Mouse (Mus musculus): ENCODE results near the gene Txn1. TPM values are rescaled to one million over a fixed set of nuclear protein-coding genes. Genes with fewer than 3 reads are reported as not detected.

Gene Txn1
- polyA plus RNA-seq, 1 experiment from 2014 or later, result 358 TPM

- no peaks in the 10 kb centered on the region for H3K36me3 ChIP-seq (ENCODE audit: control insufficient read depth, insufficient read depth, low read length)
- DNase-seq (ENCODE audit: low spot score) (no peak), ATAC-seq (ENCODE audit: insufficient read depth, low FRiP score, low TSS enrichment) (no peak)
- no peak overlapping the region for H3K4me3 ChIP-seq (ENCODE audit: low read depth, low read length)
- no peak overlapping the region for H3K4me2 ChIP-seq (ENCODE audit: low read depth)
- no peaks in the 10 kb centered on the region for H3K27me3 ChIP-seq (ENCODE audit: control insufficient read depth, insufficient read depth, low read length)
- H3K9ac ChIP-seq (ENCODE audit: low read length), result no peak overlapping the region
- no peaks in the 10 kb centered on the region for H3K9me3 ChIP-seq (ENCODE audit: control insufficient read depth, low read length)
- 40% methylated on average over 1 of the region's 1 CpGs for WGBS
- H3K4me1 ChIP-seq (ENCODE audit: control insufficient read depth, insufficient read depth, low read length), result no peaks in the 10 kb centered on the region
- no peak overlapping the region for H3K27ac ChIP-seq (ENCODE audit: low read depth, low read length)
These were observed 7.9 kb upstream of the Txn1 start for GRCm38 (mm10) chr4:57964143-57964542.

- WGBS, result 86% methylated on average over 8 of the region's 8 CpGs
These were observed 2.8 kb upstream of the Txn1 start for GRCm38 (mm10) chr4:57959056-57959455.

DNA sequence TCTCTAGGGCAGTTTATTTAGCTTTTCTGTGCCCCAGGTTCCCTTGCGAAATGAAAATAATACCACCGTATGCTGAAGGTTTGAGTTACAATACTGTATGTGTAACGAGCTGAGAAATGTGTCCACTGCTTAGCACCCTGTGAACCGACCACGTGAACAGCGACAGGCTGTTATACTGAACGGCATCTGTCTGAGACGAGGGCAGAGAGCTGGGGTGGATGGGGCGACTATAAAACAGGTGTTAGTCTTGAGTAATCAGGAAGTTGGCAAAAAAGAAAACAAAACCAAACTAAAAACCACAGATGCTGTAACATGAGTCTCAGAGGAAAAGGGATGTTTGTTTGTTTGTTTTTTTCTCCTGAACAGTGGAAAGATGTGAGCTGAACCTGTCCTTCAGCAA lies 1.9 kb upstream of the Txn1 start:
- DNase-seq (ENCODE audit: low spot score) (no peak), ATAC-seq (ENCODE audit: insufficient read depth, low FRiP score, low TSS enrichment) (no peak)
- no peak overlapping the region for H3K27ac ChIP-seq (ENCODE audit: low read depth, low read length)
- H3K9me3 ChIP-seq (ENCODE audit: control insufficient read depth, low read length), result no peaks in the 10 kb centered on the region
- H3K4me2 ChIP-seq (ENCODE audit: low read depth), result no peak overlapping the region
- WGBS, result 55% methylated on average over 9 of the region's 9 CpGs
- peaks cover 7% of the 10 kb centered on the region; the same call in 1 of the 2 replicates for H3K4me1 ChIP-seq (ENCODE audit: control insufficient read depth, insufficient read depth, low read length)
- no peak overlapping the region for H3K9ac ChIP-seq (ENCODE audit: low read length)
- peaks cover 3% of the 10 kb centered on the region; the same call in 1 of the 2 replicates for H3K36me3 ChIP-seq (ENCODE audit: control insufficient read depth, insufficient read depth, low read length)
- no peak overlapping the region for H3K4me3 ChIP-seq (ENCODE audit: low read depth, low read length)
- no peaks in the 10 kb centered on the region for H3K27me3 ChIP-seq (ENCODE audit: control insufficient read depth, insufficient read depth, low read length)

More at GRCm38 (mm10) chr4:57959056-57959455, 2.8 kb upstream of the Txn1 start:
- ATAC-seq (ENCODE audit: insufficient read depth, low FRiP score, low TSS enrichment), result no peak
- Histone ChIP-seq H3K4me2 (ENCODE audit: low read depth) (no peak overlapping the region), H3K9me3 (ENCODE audit: control insufficient read depth, low read length) (no peaks in the 10 kb centered on the region), H3K4me1 (ENCODE audit: control insufficient read depth, insufficient read depth, low read length) (peaks cover 7% of the 10 kb centered on the region; the same call in 1 of the 2 replicates), H3K9ac (ENCODE audit: low read length) (no peak overlapping the region), H3K36me3 (ENCODE audit: control insufficient read depth, insufficient read depth, low read length) (no peaks in the 10 kb centered on the region), H3K4me3 (ENCODE audit: low read depth, low read length) (no peak overlapping the region), H3K27ac (ENCODE audit: low read depth, low read length) (no peak overlapping the region), H3K27me3 (ENCODE audit: control insufficient read depth, insufficient read depth, low read length) (no peaks in the 10 kb centered on the region)
- DNase-seq (ENCODE audit: low spot score), result no peak

DNA sequence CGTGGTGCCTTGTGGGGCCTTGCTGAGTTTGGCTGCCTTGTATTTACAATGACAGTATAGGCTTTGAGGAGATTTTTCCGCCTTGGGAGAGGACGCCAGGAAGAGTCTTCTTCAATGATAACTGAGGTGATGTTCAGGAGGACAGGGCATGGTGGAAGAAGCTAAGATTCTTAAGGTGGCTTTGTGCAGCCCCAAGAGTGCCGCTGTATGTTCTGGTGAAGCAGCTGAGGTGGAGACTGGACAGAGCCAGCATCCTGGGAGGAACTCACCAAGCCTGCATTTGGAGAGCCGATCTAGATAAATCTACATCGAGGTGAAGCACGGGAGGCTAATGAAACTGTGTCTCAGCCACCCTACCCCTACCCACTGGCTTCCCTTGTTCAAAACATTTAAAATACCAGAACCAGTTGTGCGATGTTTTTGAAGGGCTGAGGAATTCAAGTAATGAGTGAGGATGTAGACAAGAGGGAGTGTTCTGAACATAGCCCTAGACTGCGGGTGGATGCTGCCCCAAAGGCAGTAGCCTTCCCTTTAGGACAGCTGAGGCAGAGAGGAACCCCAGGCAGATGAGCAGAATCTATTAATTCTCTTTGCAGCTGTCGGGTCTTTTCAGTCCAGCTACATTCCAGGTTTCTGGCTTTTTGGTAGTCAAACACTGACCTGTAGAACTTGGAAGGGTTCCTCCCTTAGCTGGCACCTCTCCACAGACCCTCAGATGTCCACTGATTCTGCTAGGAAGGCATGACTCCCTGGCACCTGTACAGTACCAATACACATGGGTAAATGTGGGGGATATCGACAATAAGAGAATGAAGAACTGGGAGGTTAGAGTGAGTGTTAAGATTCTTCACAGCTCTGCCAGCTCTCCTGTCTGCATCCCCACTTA lies 1.2 kb upstream of the Txn1 start:
- no peak for DNase-seq (ENCODE audit: low spot score)

GRCm38 (mm10) chr4:57955544-57955958 lies 660 bp downstream of the Txn1 start:
- peak overlapping the region; percentile 84 for H3K9ac ChIP-seq (ENCODE audit: low read length)
- peaks cover 13% of the 10 kb centered on the region for H3K36me3 ChIP-seq (ENCODE audit: control insufficient read depth, insufficient read depth, low read length)
- H3K4me2 ChIP-seq (ENCODE audit: low read depth), result peak overlapping the region; percentile 46
- peak overlapping the region; percentile 83 for H3K27ac ChIP-seq (ENCODE audit: low read depth, low read length)
- H3K27me3 ChIP-seq (ENCODE audit: control insufficient read depth, insufficient read depth, low read length), result no peaks in the 10 kb centered on the region
- DNase-seq (ENCODE audit: low spot score) (peak; percentile 72), ATAC-seq (ENCODE audit: insufficient read depth, low FRiP score, low TSS enrichment) (peak; percentile 45)
- peaks cover 7% of the 10 kb centered on the region; the same call in 1 of the 2 replicates for H3K4me1 ChIP-seq (ENCODE audit: control insufficient read depth, insufficient read depth, low read length)
- 0 out of 2 replicates have a peak, but pooled peaks cover 4% of the 10 kb centered on the region for H3K9me3 ChIP-seq (ENCODE audit: control insufficient read depth, low read length)
- under 1% methylated on average over 25 of the region's 25 CpGs for WGBS
- H3K4me3 ChIP-seq (ENCODE audit: low read depth, low read length), result peak overlapping the region; percentile 81

More for the DNA sequence above, 1.2 kb upstream of the Txn1 start:
- no peak overlapping the region for H3K27ac ChIP-seq (ENCODE audit: low read depth, low read length)
- H3K36me3 ChIP-seq (ENCODE audit: control insufficient read depth, insufficient read depth, low read length), result peaks cover 3% of the 10 kb centered on the region; the same call in 1 of the 2 replicates
- peak overlapping the region; percentile 20; the same call in 1 of the 2 replicates for H3K9ac ChIP-seq (ENCODE audit: low read length)
- ATAC-seq (ENCODE audit: insufficient read depth, low FRiP score, low TSS enrichment), result no peak
- peak overlapping the region; percentile 46 for H3K4me2 ChIP-seq (ENCODE audit: low read depth)
- WGBS, result 52% methylated on average over 11 of the region's 11 CpGs
- peaks cover 7% of the 10 kb centered on the region; the same call in 1 of the 2 replicates for H3K4me1 ChIP-seq (ENCODE audit: control insufficient read depth, insufficient read depth, low read length)
- no peaks in the 10 kb centered on the region for H3K9me3 ChIP-seq (ENCODE audit: control insufficient read depth, low read length)
- peak overlapping the region; percentile 81 for H3K4me3 ChIP-seq (ENCODE audit: low read depth, low read length)
- H3K27me3 ChIP-seq (ENCODE audit: control insufficient read depth, insufficient read depth, low read length), result no peaks in the 10 kb centered on the region

DNA sequence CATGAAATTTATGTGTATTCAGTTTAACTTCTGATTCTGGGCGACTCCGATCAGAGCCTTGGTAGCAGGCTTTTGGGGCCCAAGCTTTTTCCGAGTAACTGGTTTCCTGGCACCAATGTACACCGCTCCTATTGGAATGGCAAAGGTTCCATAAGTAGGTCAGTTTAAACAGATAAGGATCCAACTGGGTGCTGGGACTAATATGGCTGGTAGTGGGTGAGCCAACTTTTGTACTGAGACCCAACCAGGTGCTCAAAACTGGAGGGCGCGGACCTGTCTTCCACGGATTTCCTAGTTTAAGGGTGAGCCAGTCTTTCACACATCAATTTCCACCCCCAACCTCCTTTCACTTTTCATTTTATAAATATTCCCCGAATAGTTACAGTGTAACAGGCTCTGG lies 1.2 kb downstream of the Txn1 start:
- WGBS, result 81% methylated on average over 8 of the region's 8 CpGs
- Histone ChIP-seq H3K36me3 (ENCODE audit: control insufficient read depth, insufficient read depth, low read length) (peaks cover 14% of the 10 kb centered on the region), H3K9ac (ENCODE audit: low read length) (peak overlapping the region; percentile 84), H3K27ac (ENCODE audit: low read depth, low read length) (no peak overlapping the region), H3K4me1 (ENCODE audit: control insufficient read depth, insufficient read depth, low read length) (peaks cover 7% of the 10 kb centered on the region; the same call in 1 of the 2 replicates), H3K9me3 (ENCODE audit: control insufficient read depth, low read length) (0 out of 2 replicates have a peak, but pooled peaks cover 4% of the 10 kb centered on the region), H3K4me3 (ENCODE audit: low read depth, low read length) (peak overlapping the region; percentile 81), H3K4me2 (ENCODE audit: low read depth) (peak overlapping the region; percentile 46), H3K27me3 (ENCODE audit: control insufficient read depth, insufficient read depth, low read length) (no peaks in the 10 kb centered on the region)
- DNase-seq (ENCODE audit: low spot score) (no peak), ATAC-seq (ENCODE audit: insufficient read depth, low FRiP score, low TSS enrichment) (no peak)

- WGBS, result 86% methylated on average over 6 of the region's 6 CpGs
- Histone ChIP-seq H3K9me3 (ENCODE audit: control insufficient read depth, low read length) (0 out of 2 replicates have a peak, but pooled peaks cover 4% of the 10 kb centered on the region), H3K27ac (ENCODE audit: low read depth, low read length) (no peak overlapping the region), H3K27me3 (ENCODE audit: control insufficient read depth, insufficient read depth, low read length) (no peaks in the 10 kb centered on the region), H3K9ac (ENCODE audit: low read length) (no peak overlapping the region), H3K4me1 (ENCODE audit: control insufficient read depth, insufficient read depth, low read length) (peaks cover 7% of the 10 kb centered on the region; the same call in 1 of the 2 replicates), H3K4me2 (ENCODE audit: low read depth) (peak overlapping the region; percentile 46), H3K4me3 (ENCODE audit: low read depth, low read length) (peak overlapping the region; percentile 81; the same call in 1 of the 2 replicates), H3K36me3 (ENCODE audit: control insufficient read depth, insufficient read depth, low read length) (peaks cover 17% of the 10 kb centered on the region)
- no peak for ATAC-seq (ENCODE audit: insufficient read depth, low FRiP score, low TSS enrichment)
- DNase-seq (ENCODE audit: low spot score), result no peak
These were observed 1.6 kb downstream of the Txn1 start for GRCm38 (mm10) chr4:57954580-57954979.

- peaks cover 7% of the 10 kb centered on the region; the same call in 1 of the 2 replicates for H3K4me1 ChIP-seq (ENCODE audit: control insufficient read depth, insufficient read depth, low read length)
- no peak overlapping the region for H3K4me2 ChIP-seq (ENCODE audit: low read depth)
- H3K9me3 ChIP-seq (ENCODE audit: control insufficient read depth, low read length), result 0 out of 2 replicates have a peak, but pooled peaks cover 4% of the 10 kb centered on the region
- WGBS, result 94% methylated on average over 7 of the region's 7 CpGs
- no peak overlapping the region for H3K9ac ChIP-seq (ENCODE audit: low read length)
- ATAC-seq (ENCODE audit: insufficient read depth, low FRiP score, low TSS enrichment), result no peak
- H3K27ac ChIP-seq (ENCODE audit: low read depth, low read length), result no peak overlapping the region
- H3K27me3 ChIP-seq (ENCODE audit: control insufficient read depth, insufficient read depth, low read length), result no peaks in the 10 kb centered on the region
- no peak overlapping the region for H3K4me3 ChIP-seq (ENCODE audit: low read depth, low read length)
- peaks cover 17% of the 10 kb centered on the region for H3K36me3 ChIP-seq (ENCODE audit: control insufficient read depth, insufficient read depth, low read length)
- DNase-seq (ENCODE audit: low spot score), result no peak
These were observed 2.4 kb downstream of the Txn1 start for GRCm38 (mm10) chr4:57953796-57954195.
